Mouse (Mus musculus): ENCODE results near the gene Nrxn3. TPM values are rescaled to one million over a fixed set of nuclear protein-coding genes. Genes with fewer than 3 reads are reported as not detected.

Nrxn3 gene
- 96.9 and 101 TPM in 2 replicates for polyA plus RNA-seq (2014; fragmentation: Nextera tagmentation; extraction: Ambion mirVana)

DNA sequence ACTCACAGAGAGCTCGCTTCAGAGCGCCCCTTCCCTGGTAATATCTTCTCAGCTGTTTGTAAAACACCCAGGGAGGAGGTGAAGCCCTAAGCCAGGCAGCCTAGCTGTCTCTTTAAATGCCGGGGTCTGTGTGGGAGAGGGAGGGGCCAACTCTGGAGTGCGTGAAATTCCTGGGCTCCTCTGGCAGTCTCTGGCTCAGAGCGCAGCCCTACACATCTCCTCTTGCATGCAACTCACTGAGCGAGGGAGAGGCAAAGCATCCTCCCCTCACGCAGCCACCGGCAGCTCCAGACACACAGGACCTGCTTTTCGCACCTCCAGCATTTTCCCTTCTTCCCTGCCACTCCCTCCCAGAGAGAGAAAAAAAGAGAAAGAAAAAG, at the start of gene Nrxn3:
Nrxn3 (plus strand) TSS at position 186 of the 380 bp plus-strand sequence.
- ATAC-seq (ENCODE audit: low FRiP score) = peak; percentile 94
- Histone ChIP-seq H3K36me3 (replicated peaks; ENCODE audit: control insufficient read depth, insufficient read depth) (no peaks in the 10 kb centered on the region), H3K9ac (peak within 1 kb of the TSS; percentile 69), H3K27me3 (ENCODE audit: control insufficient read depth, insufficient read depth, low read length) (no peaks in the 10 kb centered on the region), H3K4me2 (replicated peaks) (peak within 1 kb of the TSS; percentile 54), H3K9me3 (ENCODE audit: control insufficient read depth, low read length) (no peaks in the 10 kb centered on the region), H3K4me1 (replicated peaks; ENCODE audit: control insufficient read depth, insufficient read depth, low read length) (no peaks in the 10 kb centered on the region), H3K27ac (peak within 1 kb of the TSS; percentile 29), H3K4me3 (replicated peaks; ENCODE audit: low read length) (peak within 1 kb of the TSS; percentile 48)
- 0% methylated on average over 9 of the region's 9 CpGs for WGBS
- peak; percentile 79 for DNase-seq (ENCODE audit: low spot score)

DNA sequence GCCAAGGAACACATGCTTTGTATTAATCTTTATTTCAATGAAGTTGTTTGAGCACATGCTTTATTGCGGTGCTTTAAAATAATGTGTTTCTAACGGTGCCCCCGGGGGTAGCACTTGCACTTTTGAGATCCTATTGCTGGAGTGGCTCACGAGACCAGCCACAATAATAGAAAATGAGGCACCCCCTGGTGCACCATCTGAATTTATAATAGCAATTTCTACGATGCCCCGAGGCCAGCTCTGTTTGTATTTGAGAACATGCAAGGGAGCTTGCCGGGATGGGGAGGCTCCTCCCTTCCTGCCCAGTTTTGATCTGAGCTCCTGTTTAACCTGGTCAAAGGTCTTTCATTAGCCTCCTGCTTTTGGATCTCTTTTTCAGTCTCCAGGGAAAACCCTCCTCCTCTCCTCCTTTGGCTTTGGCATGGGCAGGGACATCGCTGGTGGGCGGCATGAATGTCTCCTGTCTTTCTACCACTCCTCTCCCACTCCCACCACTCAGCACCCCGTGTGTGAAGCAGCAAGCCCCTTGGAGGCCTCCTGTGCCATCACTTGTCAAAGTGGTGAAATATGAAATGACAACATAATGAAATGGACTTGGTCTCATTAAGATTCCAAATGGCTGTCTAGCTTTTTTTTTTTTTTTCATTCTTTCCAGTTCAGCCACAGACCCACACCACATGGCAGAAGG, 18.4 kb upstream of the Nrxn3 start:
- H3K27me3 ChIP-seq (ENCODE audit: control insufficient read depth, insufficient read depth, low read length) = no peaks in the 10 kb centered on the region
- 0 out of 2 replicates have a peak, but pooled peaks cover 4% of the 10 kb centered on the region for H3K4me1 ChIP-seq (replicated peaks; ENCODE audit: control insufficient read depth, insufficient read depth, low read length)
- no peak overlapping the region for H3K4me2 ChIP-seq (replicated peaks)
- H3K4me3 ChIP-seq (replicated peaks; ENCODE audit: low read length) = no peak overlapping the region
- ATAC-seq (ENCODE audit: low FRiP score) (peak; percentile 62; the same call in 1 of the 2 replicates), DNase-seq (ENCODE audit: low spot score) (peak; percentile 55)
- H3K9ac ChIP-seq = no peak overlapping the region
- H3K9me3 ChIP-seq (ENCODE audit: control insufficient read depth, low read length) = no peaks in the 10 kb centered on the region
- peak overlapping the region; percentile 43; the same call in 1 of the 2 replicates for H3K27ac ChIP-seq
- 39% methylated on average over 10 of the region's 10 CpGs for WGBS
- no peaks in the 10 kb centered on the region for H3K36me3 ChIP-seq (replicated peaks; ENCODE audit: control insufficient read depth, insufficient read depth)

DNA sequence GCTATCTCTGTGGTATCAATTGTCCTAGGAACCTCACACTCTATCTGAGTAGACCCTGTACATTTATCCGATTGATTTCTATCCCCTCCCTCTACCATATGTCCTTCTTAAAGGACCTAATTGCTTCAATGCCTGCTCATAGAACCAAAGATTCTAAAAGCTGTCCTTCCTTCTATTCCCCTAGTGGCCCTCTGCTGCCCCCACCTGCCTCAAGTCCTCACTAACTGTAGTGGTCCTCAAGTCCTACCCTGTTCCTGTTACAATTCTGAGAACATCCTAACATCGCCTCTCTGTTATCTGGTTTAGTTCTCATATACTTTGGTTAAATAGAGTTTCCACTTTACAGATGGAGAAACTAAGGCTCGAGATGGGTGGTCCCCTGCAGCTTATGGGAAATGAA, 16.7 kb upstream of the Nrxn3 start:
- Histone ChIP-seq H3K9me3 (ENCODE audit: control insufficient read depth, low read length) (no peaks in the 10 kb centered on the region), H3K27me3 (ENCODE audit: control insufficient read depth, insufficient read depth, low read length) (no peaks in the 10 kb centered on the region), H3K9ac (no peak overlapping the region), H3K4me3 (replicated peaks; ENCODE audit: low read length) (no peak overlapping the region), H3K27ac (no peak overlapping the region), H3K4me2 (replicated peaks) (no peak overlapping the region), H3K36me3 (replicated peaks; ENCODE audit: control insufficient read depth, insufficient read depth) (no peaks in the 10 kb centered on the region), H3K4me1 (replicated peaks; ENCODE audit: control insufficient read depth, insufficient read depth, low read length) (0 out of 2 replicates have a peak, but pooled peaks cover 4% of the 10 kb centered on the region)
- ATAC-seq (ENCODE audit: low FRiP score) (no peak), DNase-seq (ENCODE audit: low spot score) (no peak)
- WGBS = 81% methylated on average over 3 of the region's 3 CpGs

DNA sequence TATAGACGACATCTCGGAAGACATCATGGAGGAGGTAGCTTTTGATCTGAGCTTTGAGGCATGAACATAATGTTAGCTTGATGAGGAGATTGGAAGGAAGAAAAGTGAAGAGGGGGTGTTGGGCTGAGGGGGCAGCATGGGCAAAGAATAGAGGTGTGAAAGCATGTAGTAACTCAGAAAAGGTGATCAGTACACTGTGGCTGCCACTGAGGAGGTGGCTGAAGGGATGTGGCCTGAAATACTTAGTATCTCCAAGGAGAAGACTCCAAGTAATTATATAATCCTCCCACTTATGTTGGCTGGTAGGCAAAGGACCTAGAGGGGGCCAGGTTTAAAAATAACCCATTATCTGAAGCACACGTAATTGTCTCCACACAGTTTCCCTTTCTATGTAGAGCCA, 14.9 kb upstream of the Nrxn3 start:
- H3K36me3 ChIP-seq (replicated peaks; ENCODE audit: control insufficient read depth, insufficient read depth) = no peaks in the 10 kb centered on the region
- no peak overlapping the region for H3K9ac ChIP-seq
- H3K4me3 ChIP-seq (replicated peaks; ENCODE audit: low read length) = no peak overlapping the region
- WGBS = 95% methylated on average over 3 of the region's 3 CpGs
- H3K4me2 ChIP-seq (replicated peaks) = no peak overlapping the region
- ATAC-seq (ENCODE audit: low FRiP score) = no peak
- no peaks in the 10 kb centered on the region for H3K27me3 ChIP-seq (ENCODE audit: control insufficient read depth, insufficient read depth, low read length)
- no peak for DNase-seq (ENCODE audit: low spot score)
- H3K9me3 ChIP-seq (ENCODE audit: control insufficient read depth, low read length) = no peaks in the 10 kb centered on the region
- no peak overlapping the region for H3K27ac ChIP-seq
- 0 out of 2 replicates have a peak, but pooled peaks cover 4% of the 10 kb centered on the region for H3K4me1 ChIP-seq (replicated peaks; ENCODE audit: control insufficient read depth, insufficient read depth, low read length)

GRCm38 (mm10) chr12:88709223-88709622, 13.5 kb upstream of the Nrxn3 start:
- ATAC-seq (ENCODE audit: low FRiP score) (peak; percentile 77; the same call in 1 of the 2 replicates), DNase-seq (ENCODE audit: low spot score) (peak; percentile 76)
- Histone ChIP-seq H3K27me3 (ENCODE audit: control insufficient read depth, insufficient read depth, low read length) (no peaks in the 10 kb centered on the region), H3K4me2 (replicated peaks) (no peak overlapping the region; the same call in 1 of the 2 replicates), H3K9ac (no peak overlapping the region), H3K9me3 (ENCODE audit: control insufficient read depth, low read length) (no peaks in the 10 kb centered on the region), H3K36me3 (replicated peaks; ENCODE audit: control insufficient read depth, insufficient read depth) (no peaks in the 10 kb centered on the region), H3K4me1 (replicated peaks; ENCODE audit: control insufficient read depth, insufficient read depth, low read length) (0 out of 2 replicates have a peak, but pooled peaks cover 4% of the 10 kb centered on the region), H3K4me3 (replicated peaks; ENCODE audit: low read length) (no peak overlapping the region), H3K27ac (no peak overlapping the region)
- 9% methylated on average over 11 of the region's 11 CpGs for WGBS

- H3K9ac ChIP-seq = no peak overlapping the region
- no peak overlapping the region for H3K4me2 ChIP-seq (replicated peaks)
- no peak overlapping the region for H3K4me3 ChIP-seq (replicated peaks; ENCODE audit: low read length)
- no peaks in the 10 kb centered on the region for H3K27me3 ChIP-seq (ENCODE audit: control insufficient read depth, insufficient read depth, low read length)
- ATAC-seq (ENCODE audit: low FRiP score) = no peak
- H3K9me3 ChIP-seq (ENCODE audit: control insufficient read depth, low read length) = no peaks in the 10 kb centered on the region
- WGBS = 79% methylated on average over 4 of the region's 4 CpGs
- H3K27ac ChIP-seq = no peak overlapping the region
- H3K36me3 ChIP-seq (replicated peaks; ENCODE audit: control insufficient read depth, insufficient read depth) = no peaks in the 10 kb centered on the region
- no peaks in the 10 kb centered on the region for H3K4me1 ChIP-seq (replicated peaks; ENCODE audit: control insufficient read depth, insufficient read depth, low read length)
- no peak for DNase-seq (ENCODE audit: low spot score)
These were observed 9.2 kb upstream of the Nrxn3 start for GRCm38 (mm10) chr12:88713456-88713855.

DNA sequence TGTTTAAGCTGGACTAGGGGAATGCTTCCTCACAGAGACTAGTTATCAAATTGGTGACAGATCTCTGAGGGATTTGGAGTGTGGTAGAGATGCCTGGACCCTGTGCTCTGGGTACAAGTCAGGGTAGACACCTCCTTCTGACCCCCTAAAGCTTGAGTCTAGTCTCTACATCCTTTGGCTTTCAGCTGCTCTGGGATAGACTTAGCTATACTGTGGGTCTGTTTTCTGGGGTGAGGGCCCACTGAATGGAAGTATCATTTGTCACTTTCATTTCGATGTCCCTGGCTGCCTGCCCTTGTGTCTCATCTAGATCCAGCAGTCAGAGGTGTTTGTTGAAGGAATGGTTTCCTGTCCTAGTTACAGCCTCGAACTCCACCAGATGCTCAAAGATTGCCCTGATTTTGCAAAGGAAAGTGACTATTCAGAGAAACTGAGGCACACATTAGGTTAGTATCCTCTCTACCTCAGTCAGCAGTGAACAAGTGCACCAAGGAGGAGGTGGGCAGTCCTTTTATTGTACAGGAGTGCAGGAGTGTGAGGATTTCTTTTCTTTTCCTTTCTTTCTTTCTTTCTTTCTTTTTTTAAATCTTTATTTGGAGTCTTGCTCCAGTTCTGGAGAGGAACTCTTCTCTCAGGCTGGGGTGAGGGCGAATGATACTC, 515 bp upstream of the Nrxn3 start:
- Histone ChIP-seq H3K4me3 (replicated peaks; ENCODE audit: low read length) (peak overlapping the region; percentile 48), H3K27me3 (ENCODE audit: control insufficient read depth, insufficient read depth, low read length) (no peaks in the 10 kb centered on the region), H3K9ac (peak overlapping the region; percentile 69), H3K4me2 (replicated peaks) (peak overlapping the region; percentile 54), H3K4me1 (replicated peaks; ENCODE audit: control insufficient read depth, insufficient read depth, low read length) (no peaks in the 10 kb centered on the region), H3K9me3 (ENCODE audit: control insufficient read depth, low read length) (no peaks in the 10 kb centered on the region), H3K27ac (0 out of 2 replicates have a peak overlapping the region, but pooled peaks have one; percentile 29), H3K36me3 (replicated peaks; ENCODE audit: control insufficient read depth, insufficient read depth) (no peaks in the 10 kb centered on the region)
- ATAC-seq (ENCODE audit: low FRiP score) = peak; percentile 1; the same call in 1 of the 2 replicates
- WGBS = 47% methylated on average over 3 of the region's 3 CpGs
- no peak for DNase-seq (ENCODE audit: low spot score)

DNA sequence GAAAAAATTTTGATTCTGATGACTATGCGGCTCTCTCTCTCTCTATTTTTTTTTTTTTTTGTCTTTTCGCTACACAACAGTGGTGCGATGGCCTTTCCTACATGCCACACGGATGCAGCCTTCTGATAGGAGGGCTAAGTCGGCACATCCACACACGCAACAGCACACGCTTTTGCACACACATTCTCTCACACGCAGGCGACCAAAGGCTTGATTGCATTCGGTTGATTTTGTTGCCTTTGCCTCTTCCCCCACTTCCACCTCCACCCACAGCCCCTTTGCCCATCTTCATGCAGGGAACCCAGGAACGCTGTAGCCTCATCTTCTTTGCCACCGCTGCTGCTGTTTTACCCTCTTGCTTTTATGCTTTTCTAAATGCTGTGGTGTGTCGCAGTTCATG, 3.6 kb downstream of the Nrxn3 start:
- Histone ChIP-seq H3K27ac (peak overlapping the region; percentile 94), H3K27me3 (ENCODE audit: control insufficient read depth, insufficient read depth, low read length) (no peaks in the 10 kb centered on the region), H3K4me3 (replicated peaks; ENCODE audit: low read length) (peak overlapping the region; percentile 48), H3K9me3 (ENCODE audit: control insufficient read depth, low read length) (no peaks in the 10 kb centered on the region), H3K36me3 (replicated peaks; ENCODE audit: control insufficient read depth, insufficient read depth) (no peaks in the 10 kb centered on the region), H3K4me2 (replicated peaks) (peak overlapping the region; percentile 54), H3K9ac (peak overlapping the region; percentile 69), H3K4me1 (replicated peaks; ENCODE audit: control insufficient read depth, insufficient read depth, low read length) (no peaks in the 10 kb centered on the region; the same call in 1 of the 2 replicates)
- 76% methylated on average over 13 of the region's 13 CpGs for WGBS
- DNase-seq (ENCODE audit: low spot score) (no peak), ATAC-seq (ENCODE audit: low FRiP score) (no peak)

DNA sequence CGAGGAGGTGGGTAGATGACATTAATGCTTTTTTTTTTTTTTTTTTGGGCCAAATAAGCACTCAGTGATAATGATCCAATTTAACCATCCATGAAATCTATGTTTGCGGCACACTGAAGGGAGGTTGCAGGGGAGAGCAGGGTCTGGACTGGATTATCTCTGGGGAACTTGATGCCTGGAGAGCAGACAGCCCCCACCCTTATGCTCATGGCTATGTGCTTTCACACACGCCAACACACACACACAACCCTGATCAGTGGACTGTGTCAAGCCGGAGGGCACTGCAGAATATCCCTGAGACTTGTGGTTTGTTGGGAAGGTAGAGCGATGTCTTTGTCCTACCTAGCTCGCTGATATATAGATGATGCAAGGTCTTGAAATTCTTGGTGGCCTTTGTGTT, 4.1 kb downstream of the Nrxn3 start:
- Histone ChIP-seq H3K27ac (peak overlapping the region; percentile 94), H3K9ac (peak overlapping the region; percentile 69), H3K4me1 (replicated peaks; ENCODE audit: control insufficient read depth, insufficient read depth, low read length) (no peaks in the 10 kb centered on the region; the same call in 1 of the 2 replicates), H3K4me2 (replicated peaks) (peak overlapping the region; percentile 54), H3K27me3 (ENCODE audit: control insufficient read depth, insufficient read depth, low read length) (no peaks in the 10 kb centered on the region), H3K9me3 (ENCODE audit: control insufficient read depth, low read length) (no peaks in the 10 kb centered on the region), H3K36me3 (replicated peaks; ENCODE audit: control insufficient read depth, insufficient read depth) (no peaks in the 10 kb centered on the region), H3K4me3 (replicated peaks; ENCODE audit: low read length) (peak overlapping the region; percentile 48)
- ATAC-seq (ENCODE audit: low FRiP score) = peak; percentile 47
- no peak for DNase-seq (ENCODE audit: low spot score)
- WGBS = 63% methylated on average over 6 of the region's 6 CpGs

Data from hindbrain, embryonic 14.5 days (tissue).